Mouse (Mus musculus): Measurements from ENCODE around the gene Amdhd2.

GRCm38 (mm10) chr17:24201092-24201491, 37.5 kb upstream of the Amdhd2 start:
- TF ChIP-seq CTCF (IDR thresholded peaks at IDR 0.05; ENCODE audit: borderline replicate concordance, control insufficient read depth, extremely low read depth, insufficient read depth, low read length, poor library complexity) (no peak), POLR2A (IDR thresholded peaks at IDR 0.05; ENCODE audit: control insufficient read depth, extremely low read depth, insufficient read depth, low read length, poor library complexity) (no peak)
